Mouse (Mus musculus): ENCODE results near the gene Tdgf1.

DNA sequence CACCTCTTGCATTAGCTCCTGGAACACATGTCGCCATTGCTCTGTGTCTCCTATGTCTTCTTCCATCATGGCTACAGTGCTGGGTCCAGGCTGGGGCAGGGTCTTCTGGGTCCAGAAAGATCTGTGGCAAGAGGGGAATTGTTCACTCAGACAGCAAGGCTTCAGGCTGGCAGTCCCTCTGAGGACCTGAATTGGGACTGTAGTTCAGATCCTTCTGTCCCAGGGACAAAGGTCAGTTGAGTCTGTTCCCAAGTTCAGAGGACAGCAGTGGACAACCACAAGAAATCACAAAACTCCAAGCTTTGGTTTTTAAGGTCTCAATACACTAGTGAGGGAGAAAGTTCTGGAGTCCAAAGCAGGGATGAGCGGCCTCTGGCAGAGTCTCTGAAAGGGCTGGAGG is 43.6 kb upstream of the Tdgf1 start:
- TF ChIP-seq CTCF (IDR thresholded peaks at IDR 0.05; ENCODE audit: extremely low read depth, insufficient read depth, insufficient read length, insufficient replicate concordance): no peak
- no peak for TF ChIP-seq POLR2A (IDR thresholded peaks at IDR 0.05; ENCODE audit: low read depth, low read length)
